Mouse (Mus musculus) lung, postnatal 36 days (tissue): ENCODE measurements around the gene Irf6.

Source experiments
- DNase-seq: peaks from one replicate; pipeline ENCODE4 v3.0.0; 2022; ENCODE audit warnings: mixed read lengths

Irf6 gene

DNA sequence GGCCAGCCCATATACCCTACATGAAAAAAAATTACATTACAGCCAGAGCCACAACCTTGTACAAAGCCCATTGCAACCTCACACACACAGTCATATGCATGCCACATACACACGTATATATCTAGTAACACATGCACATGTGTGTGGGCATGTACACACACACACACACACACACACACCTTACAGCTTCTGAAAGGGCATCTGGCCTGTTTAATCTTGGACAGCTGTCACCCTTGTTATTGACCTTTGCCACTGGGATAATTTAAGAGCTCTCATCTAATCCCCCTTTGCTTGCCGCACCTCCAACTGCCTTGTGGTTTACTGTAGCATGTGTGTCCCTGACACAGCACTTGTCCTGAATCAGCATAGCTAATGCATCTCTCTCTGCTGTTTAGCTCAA, 50.9 kb downstream of the Irf6 start:
- no peak for DNase-seq

DNA sequence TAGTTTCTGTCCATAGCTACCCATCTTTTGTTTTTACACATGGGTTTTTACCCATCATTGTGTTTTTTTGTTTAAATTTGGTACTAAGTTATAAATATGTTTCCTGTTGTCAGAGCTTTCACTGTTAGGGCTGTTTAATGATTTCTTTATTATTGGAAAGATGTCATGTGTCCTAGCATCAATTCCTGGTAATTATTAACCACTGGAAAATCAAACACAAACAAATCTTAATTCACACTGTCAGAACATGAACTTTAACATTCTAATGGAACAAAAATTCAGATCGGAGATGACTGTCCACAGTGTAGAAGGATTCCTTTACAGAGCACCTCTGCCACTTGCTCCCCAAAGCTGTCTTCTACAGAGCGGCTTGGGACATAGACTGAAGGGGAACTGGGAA, 52.5 kb downstream of the Irf6 start:
- no peak for DNase-seq

DNA sequence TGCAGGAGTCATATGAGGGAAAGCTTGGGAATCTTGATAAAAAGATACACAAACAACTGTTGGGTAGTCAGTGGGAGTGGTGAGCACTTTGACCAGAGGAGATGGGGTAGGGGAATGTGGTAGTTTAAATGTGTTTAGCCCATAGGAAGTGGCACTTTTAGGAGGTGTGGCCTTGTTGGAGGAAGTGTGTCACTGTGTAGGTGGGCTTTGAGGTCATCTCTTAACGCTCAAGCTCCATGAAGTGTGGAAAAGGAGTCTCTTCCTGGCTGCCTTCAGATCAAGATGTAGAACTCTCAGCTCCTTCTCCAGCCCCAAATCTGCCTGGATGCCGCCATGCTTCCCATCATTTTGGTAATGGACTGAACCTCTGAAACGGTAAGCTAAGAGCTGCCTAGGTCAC, 54.6 kb downstream of the Irf6 start, which contains the start of gene Lamb3:
Gene Lamb3, plus strand, starts transcription at position 197 of the 400 bp plus-strand sequence.
- DNase-seq, result no peak

DNA sequence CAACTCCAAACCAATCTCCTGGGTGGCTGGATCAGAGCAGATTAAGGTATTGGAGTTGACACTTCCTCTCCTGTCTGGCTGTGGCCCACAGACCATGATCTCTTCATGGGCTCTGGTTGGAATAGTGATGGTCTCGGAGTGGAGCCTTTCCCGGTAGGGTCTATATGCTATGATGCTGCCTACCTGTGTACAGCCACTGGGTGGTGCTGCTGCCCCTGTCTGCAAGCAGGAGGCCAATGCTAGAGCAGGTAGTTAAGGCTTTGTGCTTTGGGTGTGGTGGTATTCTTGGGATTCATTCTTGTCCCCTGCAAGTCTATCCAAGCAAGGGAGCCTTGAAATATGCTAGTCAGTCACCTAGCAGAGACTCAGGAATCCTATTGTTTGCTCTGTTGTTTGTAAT, 55.3 kb downstream of the Irf6 start:
- peak; percentile 74 for DNase-seq

DNA sequence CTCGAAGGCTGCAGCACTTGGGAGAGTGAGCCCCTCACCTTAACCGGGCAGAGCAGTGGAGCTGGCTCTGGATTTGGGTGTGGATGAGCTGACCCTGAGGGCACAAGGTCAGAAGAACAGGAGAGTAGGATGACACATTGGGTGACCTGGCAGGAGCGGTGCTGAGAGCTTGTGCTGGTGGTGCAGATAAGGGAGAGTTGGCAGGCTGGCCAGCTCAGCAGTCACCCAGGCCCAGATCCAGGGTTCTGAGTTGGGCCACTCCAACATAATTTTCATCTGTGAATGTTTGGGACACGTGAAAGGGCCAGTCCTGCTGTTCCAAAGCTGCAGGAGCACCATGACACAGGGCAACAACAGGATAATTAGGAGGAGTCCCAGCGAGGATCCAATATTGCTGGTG, 58.5 kb downstream of the Irf6 start:
- peak; percentile 32 for DNase-seq

DNA sequence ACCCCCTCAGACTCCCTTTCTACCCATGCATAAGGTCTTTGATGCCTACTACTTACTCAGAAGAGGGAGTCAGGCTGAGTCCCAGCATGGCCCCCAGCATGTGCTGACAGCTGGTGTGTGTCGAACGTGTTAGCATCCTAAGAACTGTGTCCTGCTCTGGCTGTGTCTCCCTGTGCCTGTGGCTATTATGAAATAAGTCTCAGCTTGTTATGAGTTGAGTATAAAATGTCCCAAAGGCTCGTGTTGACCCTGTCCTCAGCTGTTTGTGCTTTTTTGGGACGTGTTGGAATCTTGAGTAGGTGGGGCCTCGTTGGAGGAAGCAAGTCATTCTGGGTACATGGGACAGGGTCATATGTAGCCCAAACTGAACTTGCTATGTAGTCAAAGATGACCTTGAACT, 61.1 kb downstream of the Irf6 start:
- peak; percentile 54 for DNase-seq

DNA sequence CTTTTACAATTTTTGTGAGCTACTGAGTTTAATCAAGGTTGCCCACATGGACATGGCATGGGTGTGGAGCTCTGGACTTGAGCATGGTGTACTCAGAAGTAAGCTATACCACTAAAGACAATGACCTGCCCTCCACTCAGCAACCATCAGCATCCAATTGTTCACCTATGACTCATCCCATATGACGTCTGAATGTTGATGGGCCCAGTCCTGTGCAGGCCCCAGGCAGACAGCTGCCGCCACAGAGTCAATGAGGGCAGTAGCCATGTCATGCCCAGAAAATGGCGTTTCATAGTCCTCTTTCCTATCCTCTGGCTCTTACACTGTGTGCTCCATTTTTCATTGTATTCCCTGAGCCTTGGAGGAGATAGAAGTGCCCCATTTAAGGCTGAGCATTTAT, 63.1 kb downstream of the Irf6 start:
- no peak for DNase-seq

DNA sequence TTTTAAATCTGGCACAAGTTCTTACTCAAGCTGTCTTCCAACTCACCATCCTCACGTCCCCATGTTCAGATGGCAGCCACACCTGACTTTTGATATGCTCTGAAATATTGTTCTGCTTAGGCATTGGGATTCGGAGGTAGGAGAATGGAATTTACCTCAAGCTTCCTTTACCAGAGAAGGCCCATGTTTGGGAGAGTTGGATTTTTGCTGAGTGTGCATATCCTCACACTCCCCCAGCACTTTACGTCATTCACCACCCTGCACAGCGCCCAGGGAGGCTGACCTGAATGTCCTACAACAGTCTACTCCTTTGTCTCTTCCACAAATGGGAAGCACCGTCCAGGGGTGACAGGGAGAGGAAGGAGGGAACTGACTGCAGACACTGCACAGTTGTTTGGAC, 67.5 kb downstream of the Irf6 start:
- no peak for DNase-seq
